Mouse (Mus musculus): ENCODE measurements at regions not wholly inside any gene's neighbourhood (a gene's known extent, or its start where the extent isn't known, plus 50 kb on each side); places are given as distances from the start of the nearest gene placed in this dataset.
"Not testable (repeated sequence)": the region's sequence is repeated elsewhere in the genome, so short reads cannot be mapped to it uniquely, and the experiment has no call there.

GRCm38 (mm10) chr9:11328900-11329299, 424.3 kb upstream of the Cntn5 start:
- Histone ChIP-seq H3K4me1 (ENCODE audit: insufficient read depth) (no peaks in the 10 kb centered on the region), H3K9ac (replicated peaks) (no peak overlapping the region), H3K4me3 (ENCODE audit: low read depth, low read length) (no peak overlapping the region), H3K27me3 (ENCODE audit: insufficient read depth, low read length) (no peaks in the 10 kb centered on the region), H3K27ac (ENCODE audit: low read depth) (no peak overlapping the region), H3K9me3 (ENCODE audit: low read length) (no peaks in the 10 kb centered on the region; the same call in 1 of the 2 replicates), H3K4me2 (ENCODE audit: low read depth, low read length) (no peak overlapping the region), H3K36me3 (replicated peaks; ENCODE audit: insufficient read depth, low read length) (no peaks in the 10 kb centered on the region)
- no peak for DNase-seq
- WGBS (ENCODE audit: insufficient replicate concordance): 82% methylated on average over 4 of the region's 4 CpGs
- TF ChIP-seq CTCF (IDR thresholded peaks at IDR 0.05; ENCODE audit: low read depth) (no peak), EP300 (IDR thresholded peaks at IDR 0.05; ENCODE audit: low read depth) (no peak)
- ATAC-seq: no peak

- WGBS (ENCODE audit: insufficient replicate concordance): 70% methylated on average over 1 of the region's 1 CpGs
- no peaks in the 10 kb centered on the region for H3K4me1 ChIP-seq (ENCODE audit: insufficient read depth)
- DNase-seq: no peak
- no peak overlapping the region for H3K4me3 ChIP-seq (ENCODE audit: low read depth, low read length)
- no peak overlapping the region for H3K4me2 ChIP-seq (ENCODE audit: low read depth, low read length)
- no peak overlapping the region for H3K9ac ChIP-seq (replicated peaks)
- TF ChIP-seq CTCF (IDR thresholded peaks at IDR 0.05; ENCODE audit: low read depth): no peak
- no peak for TF ChIP-seq EP300 (IDR thresholded peaks at IDR 0.05; ENCODE audit: low read depth)
- H3K27me3 ChIP-seq (ENCODE audit: insufficient read depth, low read length): no peaks in the 10 kb centered on the region
- no peak overlapping the region for H3K27ac ChIP-seq (ENCODE audit: low read depth)
- no peak for ATAC-seq
- H3K9me3 ChIP-seq (ENCODE audit: low read length): no peaks in the 10 kb centered on the region
- no peaks in the 10 kb centered on the region for H3K36me3 ChIP-seq (replicated peaks; ENCODE audit: insufficient read depth, low read length)
Measured at GRCm38 (mm10) chr9:11317221-11317620, 412.6 kb upstream of the Cntn5 start.

GRCm38 (mm10) chr9:11297116-11297515, 392.5 kb upstream of the Cntn5 start:
- H3K9me3 ChIP-seq (ENCODE audit: low read length); H3K4me1 ChIP-seq (ENCODE audit: insufficient read depth); H3K36me3 ChIP-seq (replicated peaks; ENCODE audit: insufficient read depth, low read length); ATAC-seq; H3K4me2 ChIP-seq (ENCODE audit: low read depth, low read length); H3K4me3 ChIP-seq (ENCODE audit: low read depth, low read length); H3K9ac ChIP-seq (replicated peaks); H3K27me3 ChIP-seq (ENCODE audit: insufficient read depth, low read length); H3K27ac ChIP-seq (ENCODE audit: low read depth); DNase-seq: not testable (repeated sequence)
- 84% methylated on average over 17 of the region's 17 CpGs for WGBS (ENCODE audit: insufficient replicate concordance)

- TF ChIP-seq CTCF (IDR thresholded peaks at IDR 0.05; ENCODE audit: low read depth): no peak
- no peak for TF ChIP-seq EP300 (IDR thresholded peaks at IDR 0.05; ENCODE audit: low read depth)
- DNase-seq: no peak
Measured at GRCm38 (mm10) chr9:11285135-11285534, 380.6 kb upstream of the Cntn5 start.

GRCm38 (mm10) chr9:11284549-11284948, 380.0 kb upstream of the Cntn5 start:
- no peak overlapping the region for H3K27ac ChIP-seq (ENCODE audit: low read depth)
- WGBS (ENCODE audit: insufficient replicate concordance): 76% methylated on average over 1 of the region's 1 CpGs
- no peak for DNase-seq
- no peak overlapping the region for H3K4me2 ChIP-seq (ENCODE audit: low read depth, low read length)
- no peaks in the 10 kb centered on the region for H3K9me3 ChIP-seq (ENCODE audit: low read length)
- no peak overlapping the region for H3K9ac ChIP-seq (replicated peaks)
- no peak overlapping the region for H3K4me3 ChIP-seq (ENCODE audit: low read depth, low read length)
- no peak for ATAC-seq
- H3K4me1 ChIP-seq (ENCODE audit: insufficient read depth): no peaks in the 10 kb centered on the region
- TF ChIP-seq CTCF (IDR thresholded peaks at IDR 0.05; ENCODE audit: low read depth): no peak
- TF ChIP-seq EP300 (IDR thresholded peaks at IDR 0.05; ENCODE audit: low read depth): no peak
- H3K27me3 ChIP-seq (ENCODE audit: insufficient read depth, low read length): no peaks in the 10 kb centered on the region
- H3K36me3 ChIP-seq (replicated peaks; ENCODE audit: insufficient read depth, low read length): no peaks in the 10 kb centered on the region

More at GRCm38 (mm10) chr9:11285135-11285534, 380.6 kb upstream of the Cntn5 start:
- H3K27me3 ChIP-seq (ENCODE audit: insufficient read depth, low read length): no peaks in the 10 kb centered on the region
- no peaks in the 10 kb centered on the region for H3K4me1 ChIP-seq (ENCODE audit: insufficient read depth)
- no peak overlapping the region for H3K9ac ChIP-seq (replicated peaks)
- H3K36me3 ChIP-seq (replicated peaks; ENCODE audit: insufficient read depth, low read length): no peaks in the 10 kb centered on the region
- H3K4me3 ChIP-seq (ENCODE audit: low read depth, low read length): no peak overlapping the region
- H3K4me2 ChIP-seq (ENCODE audit: low read depth, low read length): no peak overlapping the region
- no peaks in the 10 kb centered on the region for H3K9me3 ChIP-seq (ENCODE audit: low read length)
- WGBS (ENCODE audit: insufficient replicate concordance): 71% methylated on average over 4 of the region's 4 CpGs
- H3K27ac ChIP-seq (ENCODE audit: low read depth): no peak overlapping the region
- no peak for ATAC-seq

GRCm38 (mm10) chr9:11279409-11280127, 375.0 kb upstream of the Cntn5 start:
- Histone ChIP-seq H3K27ac (ENCODE audit: low read depth) (no peak overlapping the region), H3K4me3 (ENCODE audit: low read depth, low read length) (no peak overlapping the region), H3K9ac (replicated peaks) (no peak overlapping the region), H3K4me2 (ENCODE audit: low read depth, low read length) (no peak overlapping the region), H3K36me3 (replicated peaks; ENCODE audit: insufficient read depth, low read length) (no peaks in the 10 kb centered on the region), H3K27me3 (ENCODE audit: insufficient read depth, low read length) (no peaks in the 10 kb centered on the region), H3K4me1 (ENCODE audit: insufficient read depth) (no peaks in the 10 kb centered on the region), H3K9me3 (ENCODE audit: low read length) (no peaks in the 10 kb centered on the region)
- DNase-seq: no peak
- 69% methylated on average over 5 of the region's 5 CpGs for WGBS (ENCODE audit: insufficient replicate concordance)
- no peak for ATAC-seq
- TF ChIP-seq EP300 (IDR thresholded peaks at IDR 0.05; ENCODE audit: low read depth) (no peak), CTCF (IDR thresholded peaks at IDR 0.05; ENCODE audit: low read depth) (no peak)

All from liver, postnatal 0 days (tissue).